Mouse (Mus musculus) heart, embryonic 14.5 days (tissue): ENCODE measurements around the gene Gm49403. TPM values are rescaled to one million over a fixed set of nuclear protein-coding genes. Genes with fewer than 3 reads are reported as not detected.
"Not testable (repeated sequence)": the region's sequence is repeated elsewhere in the genome, so short reads cannot be mapped to it uniquely, and the experiment has no call there.

Experiments
- ATAC-seq: fragments of 200-750 bp; cut with Nextera tagmentation; 2 replicates; pipeline ENCODE4 v1.8.0; 2017; ENCODE audit warnings: low read depth, moderate TSS enrichment; ENCODE audit not compliant: insufficient number of reproducible peaks, insufficient read depth, low FRiP score
- H3K27ac ChIP-seq, 2 experiments: fragments of 200-500 bp in 1 of 2; fragments of 300-500 bp in 1 of 2; sonication (generic) in 1 of 2; replicated peaks in 1 of 2; 2 replicates each; pipeline ENCODE4 v1.5.1; 2012 to 2014; ENCODE audit warnings: low read depth in 2 of 2, low read length in 2 of 2, control low read depth in 1 of 2, mild to moderate bottlenecking in 1 of 2, mixed read lengths in 1 of 2; ENCODE audit not compliant: control insufficient read depth in 1 of 2, insufficient read depth in 1 of 2
- H3K27me3 ChIP-seq: fragments of 300-500 bp; sonication (generic); 2 replicates; pipeline ENCODE4 v1.6.1; 2014; ENCODE audit warnings: mild to moderate bottlenecking, low read length, control low read depth; ENCODE audit not compliant: control insufficient read depth, insufficient read depth
- H3K36me3 ChIP-seq: fragments of 300-500 bp; sonication (generic); 2 replicates; pipeline ENCODE4 v1.6.1; 2014; ENCODE audit warnings: mild to moderate bottlenecking, control low read depth, low read length, mixed read lengths; ENCODE audit not compliant: control insufficient read depth, insufficient read depth
- H3K4me1 ChIP-seq, 2 experiments: fragments of 200-500 bp in 1 of 2; fragments of 300-500 bp in 1 of 2; sonication (generic) in 1 of 2; 2 replicates each; pipeline ENCODE4 v1.6.1; 2012 to 2014; ENCODE audit warnings: low read length in 2 of 2, control low read depth in 1 of 2, mixed read lengths in 1 of 2; ENCODE audit not compliant: control insufficient read depth in 2 of 2, insufficient read depth in 2 of 2
- H3K4me2 ChIP-seq: fragments of 300-500 bp; sonication (generic); 2 replicates; pipeline ENCODE4 v1.6.1; 2014; ENCODE audit warnings: mild to moderate bottlenecking, low read length
- H3K4me3 ChIP-seq, 2 experiments: fragments of 200-500 bp in 1 of 2; fragments of 300-500 bp in 1 of 2; sonication (generic) in 1 of 2; 2 replicates each; pipeline ENCODE4 v1.5.1; 2012 to 2014; ENCODE audit warnings: low read length in 2 of 2, mild to moderate bottlenecking in 2 of 2, control low read depth in 1 of 2, low read depth in 1 of 2, moderate library complexity in 1 of 2; ENCODE audit not compliant: control insufficient read depth in 1 of 2, insufficient read depth in 1 of 2
- H3K9ac ChIP-seq: fragments of 300-500 bp; sonication (generic); 2 replicates; pipeline ENCODE4 v1.6.1; 2014; ENCODE audit warnings: mild to moderate bottlenecking, low read length
- H3K9me3 ChIP-seq: fragments of 300-500 bp; sonication (generic); 2 replicates; pipeline ENCODE4 v1.6.1; 2016; ENCODE audit warnings: low read length, control low read depth; ENCODE audit not compliant: control insufficient read depth
- WGBS: fragments of 180-500 bp; shearing (Covaris S2); extraction: QIAGEN DNeasy Blood & Tissue Kit; methylation state at CpG from one replicate; pipeline ENCODE4 v1.1.7; 2014; 5-methylcytosine and 5-hydroxymethylcytosine counted together
- polyA plus RNA-seq: library from polyadenylated mRNA; unstranded; fragments of >200 nt; fragmentation: Nextera tagmentation; extraction: Ambion mirVana; gene quantifications from 2 replicates; pipeline ENCODE4 v1.2.1, GENCODE M21; 2014

Gene Gm49403
- polyA plus RNA-seq = not detected in 2 replicates

GRCm38 (mm10) chr19:8883616-8884015 is at the start of gene Gm49403, which contains the start of gene Lbhd1:
TSS of gene Gm49403 (plus strand) at chr19:8883930.
TSS of gene Lbhd1 (plus strand) at chr19:8883732.
- Histone ChIP-seq H3K4me1 (peaks cover 4 to 19% of the 10 kb centered on the region in 2 experiments), H3K9me3 (no peaks in the 10 kb centered on the region), H3K27ac (no peak within 1 kb of the TSS), H3K4me2 (no peak within 1 kb of the TSS), H3K36me3 (0 out of 2 replicates have a peak, but pooled peaks cover 5% of the 10 kb centered on the region), H3K27me3 (no peaks in the 10 kb centered on the region), H3K4me3 (no peak within 1 kb of the TSS), H3K9ac (no peak within 1 kb of the TSS)
- no peak for ATAC-seq
- 73% methylated on average over 3 of the region's 3 CpGs for WGBS

- not testable (repeated sequence) for H3K9me3 ChIP-seq, H3K9ac ChIP-seq, ATAC-seq, H3K27me3 ChIP-seq, H3K27ac ChIP-seq, H3K4me2 ChIP-seq, H3K4me3 ChIP-seq
- 97% methylated on average over 10 of the region's 10 CpGs for WGBS
- peaks cover 48% of the 10 kb centered on the region for H3K36me3 ChIP-seq
- peaks cover 20 to 30% of the 10 kb centered on the region in 2 experiments for H3K4me1 ChIP-seq
Measured at GRCm38 (mm10) chr19:8836327-8836726, 47.4 kb upstream of the Gm49403 start.

DNA sequence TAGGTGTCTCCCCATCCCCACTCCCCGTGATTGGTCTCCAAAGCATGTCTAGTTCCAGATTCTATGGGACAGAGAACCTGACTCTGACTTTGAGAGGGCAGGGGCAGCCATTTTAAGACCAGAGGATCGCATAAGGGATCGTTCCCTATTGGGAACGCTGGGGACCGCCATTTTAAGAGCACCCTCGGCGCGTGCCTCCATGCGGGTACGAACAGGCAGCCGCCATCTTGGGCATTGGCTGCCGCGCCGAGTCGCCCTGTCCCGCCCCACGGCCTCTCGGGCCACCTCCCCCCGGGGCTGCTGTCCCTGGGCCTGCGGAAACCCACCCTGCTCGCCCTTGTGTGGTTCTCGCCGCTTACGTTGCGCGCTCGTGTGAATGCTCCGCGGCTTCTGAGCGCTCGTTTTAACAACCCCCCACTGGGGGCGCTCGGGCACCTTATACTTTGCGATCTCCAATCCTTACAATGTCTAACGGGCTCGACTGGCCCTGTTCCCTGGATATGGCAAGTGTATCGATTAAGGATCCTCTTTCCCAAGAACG is 46.4 kb upstream of the Gm49403 start, which contains the start of gene Bscl2:
TSS of gene Bscl2 (plus strand) at position 217 of the 541 bp plus-strand sequence.
- no peaks in the 10 kb centered on the region for H3K9me3 ChIP-seq
- peak within 1 kb of the TSS; percentile 92 to 93 for H3K27ac ChIP-seq
- WGBS = 1% methylated on average over 38 of the region's 38 CpGs
- peak; percentile 61 for ATAC-seq
- peak within 1 kb of the TSS; percentile 79 for H3K9ac ChIP-seq
- peaks cover 20 to 30% of the 10 kb centered on the region in 2 experiments for H3K4me1 ChIP-seq
- peak within 1 kb of the TSS; percentile 50 to 63 for H3K4me3 ChIP-seq
- H3K4me2 ChIP-seq = peak within 1 kb of the TSS; percentile 82
- H3K27me3 ChIP-seq = no peaks in the 10 kb centered on the region
- H3K36me3 ChIP-seq = peaks cover 44% of the 10 kb centered on the region

GRCm38 (mm10) chr19:8838041-8838730 is 45.5 kb upstream of the Gm49403 start:
- Histone ChIP-seq H3K9ac (peak overlapping the region; percentile 79), H3K27me3 (no peaks in the 10 kb centered on the region), H3K9me3 (no peaks in the 10 kb centered on the region), H3K36me3 (peaks cover 44% of the 10 kb centered on the region), H3K4me3 (peak overlapping the region; percentile 50 to 63), H3K4me2 (peak overlapping the region; percentile 82), H3K4me1 (peaks cover 20 to 30% of the 10 kb centered on the region in 2 experiments), H3K27ac (peak overlapping the region; percentile 92 to 93)
- WGBS = 18% methylated on average over 15 of the region's 15 CpGs
- no peak for ATAC-seq

DNA sequence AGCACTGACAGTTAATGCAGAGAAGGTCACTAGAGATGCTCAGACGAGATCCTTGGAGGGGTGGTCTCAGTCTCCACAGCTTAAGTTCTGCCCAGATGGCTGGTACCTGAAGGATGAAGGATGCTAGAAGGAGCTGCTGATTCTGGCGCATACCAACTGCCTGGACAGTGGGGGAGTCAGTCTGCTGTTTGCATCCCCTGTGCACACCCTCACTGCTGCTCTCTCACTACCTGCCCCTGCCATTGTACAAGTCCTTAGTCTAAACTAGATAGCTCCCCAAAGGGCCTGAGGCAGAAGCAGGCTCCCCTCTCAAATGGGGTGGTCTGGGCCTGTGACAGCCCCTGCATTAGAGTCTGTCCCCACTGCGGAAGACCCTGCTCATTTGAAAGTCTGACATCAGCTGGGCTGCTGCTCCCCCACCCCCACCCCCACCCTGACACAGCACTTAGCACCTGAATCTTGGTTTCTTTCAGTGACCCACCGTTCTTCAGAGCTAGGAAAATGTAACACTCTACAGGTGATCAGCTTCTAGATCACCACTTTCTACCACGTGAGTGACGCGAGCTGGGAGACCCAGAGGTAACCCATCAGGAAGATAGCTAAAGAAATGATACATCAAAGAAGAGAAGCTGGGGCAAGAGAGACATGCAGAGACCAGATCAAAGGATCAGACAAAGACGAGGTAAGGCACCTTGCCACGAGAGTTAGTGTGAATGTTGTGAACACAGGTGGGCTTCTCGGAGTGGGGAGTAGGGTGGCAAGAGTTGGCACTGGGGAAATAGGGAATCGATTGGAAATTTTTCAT is 44.4 kb upstream of the Gm49403 start, which contains the start of gene Gng3:
TSS of gene Gng3 (minus strand) at position 92 of the 805 bp plus-strand sequence.
- peak within 1 kb of the TSS; percentile 83 for H3K4me2 ChIP-seq
- no peak for ATAC-seq
- peaks cover 37% of the 10 kb centered on the region for H3K36me3 ChIP-seq
- H3K4me3 ChIP-seq = peak within 1 kb of the TSS; percentile 50 to 63
- H3K27ac ChIP-seq = peak within 1 kb of the TSS; percentile 92 to 93
- no peaks in the 10 kb centered on the region for H3K27me3 ChIP-seq
- 62% methylated on average over 11 of the region's 11 CpGs for WGBS
- peaks cover 20 to 30% of the 10 kb centered on the region in 2 experiments for H3K4me1 ChIP-seq
- no peaks in the 10 kb centered on the region for H3K9me3 ChIP-seq
- H3K9ac ChIP-seq = peak within 1 kb of the TSS; percentile 79

- peak overlapping the region; percentile 77 for H3K9ac ChIP-seq
- peak; percentile 42; the same call in 1 of the 2 replicates for ATAC-seq
- WGBS = 25% methylated on average over 29 of the region's 29 CpGs
- H3K27me3 ChIP-seq = no peaks in the 10 kb centered on the region
- H3K36me3 ChIP-seq = peaks cover 31% of the 10 kb centered on the region
- H3K9me3 ChIP-seq = no peaks in the 10 kb centered on the region
- H3K27ac ChIP-seq = no peak overlapping the region
- peak overlapping the region; percentile 51 to 53 for H3K4me3 ChIP-seq
- H3K4me1 ChIP-seq = peaks cover 20 to 30% of the 10 kb centered on the region in 2 experiments
- peak overlapping the region; percentile 83 for H3K4me2 ChIP-seq
Measured at GRCm38 (mm10) chr19:8839908-8840791, 43.6 kb upstream of the Gm49403 start.
